Mouse (Mus musculus) c-Kit-positive CD71-negative TER-119-negative erythroid progenitor cells, embryonic 14.5 days (primary cell): ENCODE measurements around the gene Grk6.
A peak's percentile ranks its signal among the peaks of the same experiment; 100 is the strongest.

Experiments used
- DNase-seq: peaks from one replicate; pipeline ENCODE4 v3.0.0-alpha.2; 2013; ENCODE audit warnings: low read depth

Grk6 gene

GRCm38 (mm10) chr13:55484520-55485088 lies 39.7 kb downstream of the Grk6 start:
- DNase-seq = no peak

- DNase-seq = no peak
These were observed 41.3 kb downstream of the Grk6 start for GRCm38 (mm10) chr13:55486029-55486794.

- DNase-seq = no peak
These were observed 42.2 kb downstream of the Grk6 start for GRCm38 (mm10) chr13:55486916-55487577.

DNA sequence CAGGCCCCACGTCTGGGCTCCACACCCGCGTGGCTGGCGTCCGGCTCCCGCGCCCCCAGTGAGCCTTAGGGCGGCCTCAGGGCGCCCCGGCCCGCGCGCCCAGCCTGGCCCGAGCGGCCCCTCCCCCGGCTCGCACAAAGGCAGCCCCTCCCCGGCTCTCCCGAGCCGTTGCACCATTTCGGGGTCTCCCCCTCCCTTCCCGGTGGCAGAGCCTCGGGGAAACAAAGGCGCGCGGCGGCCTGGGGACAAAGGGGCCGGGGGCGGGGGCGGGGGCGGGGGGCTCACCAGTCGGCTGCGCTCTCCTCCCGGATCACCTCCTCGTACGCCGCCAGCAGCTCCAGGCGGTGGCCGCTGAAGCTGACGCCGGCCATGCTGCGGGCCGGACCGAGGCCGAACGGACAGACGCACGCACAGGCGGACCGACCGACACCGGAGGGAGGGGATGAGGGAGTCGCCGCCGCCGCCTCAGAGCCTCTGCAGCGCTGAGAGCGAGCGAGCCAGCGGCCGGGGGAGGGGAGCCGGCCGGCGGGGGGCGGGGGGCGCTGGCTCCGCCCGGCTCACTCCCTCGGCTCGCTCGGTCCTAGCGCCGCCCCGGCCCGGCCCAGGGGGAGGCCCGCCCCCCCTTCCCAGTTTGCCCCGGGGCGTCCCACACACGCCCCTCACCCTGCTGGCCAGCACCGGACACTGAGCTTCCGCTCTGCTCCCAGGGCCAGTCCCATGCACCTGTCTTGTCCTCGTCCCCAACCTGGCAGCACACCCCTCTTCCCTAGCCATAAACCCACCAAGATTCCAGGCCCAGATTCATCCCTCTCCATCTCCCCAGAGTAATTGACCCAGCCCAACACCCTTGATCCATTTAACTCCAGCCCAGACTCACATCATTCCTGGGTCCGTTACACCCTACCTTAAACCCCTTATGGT lies 43.0 kb downstream of the Grk6 start, which contains the start of gene Dbn1:
TSS of gene Dbn1 (minus strand) at position 534 of the 921 bp plus-strand sequence.
- no peak for DNase-seq

- no peak for DNase-seq
These were observed 49.4 kb downstream of the Grk6 start for GRCm38 (mm10) chr13:55494257-55494656.

- DNase-seq = no peak
These were observed 50.2 kb downstream of the Grk6 start for GRCm38 (mm10) chr13:55494883-55495621.

DNA sequence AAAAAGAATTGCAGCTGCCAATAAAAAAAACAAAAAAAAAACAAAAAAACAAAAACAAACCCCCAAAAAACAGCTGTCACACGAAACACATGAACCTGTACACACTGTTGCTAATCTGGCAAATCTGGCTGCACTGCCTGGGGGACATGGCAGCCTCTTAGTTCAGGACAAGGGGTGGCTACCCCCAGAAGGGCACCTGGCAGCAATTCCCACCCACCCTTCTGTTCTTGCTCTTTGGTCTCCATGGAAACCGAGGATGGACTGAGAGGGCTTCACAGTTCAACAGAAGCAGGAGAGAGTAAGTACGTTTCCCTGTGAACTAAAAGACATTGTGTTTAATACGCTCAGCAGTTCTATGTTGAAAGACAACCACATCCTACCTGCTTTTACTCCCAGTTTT lies 50.8 kb downstream of the Grk6 start:
- DNase-seq = no peak

DNA sequence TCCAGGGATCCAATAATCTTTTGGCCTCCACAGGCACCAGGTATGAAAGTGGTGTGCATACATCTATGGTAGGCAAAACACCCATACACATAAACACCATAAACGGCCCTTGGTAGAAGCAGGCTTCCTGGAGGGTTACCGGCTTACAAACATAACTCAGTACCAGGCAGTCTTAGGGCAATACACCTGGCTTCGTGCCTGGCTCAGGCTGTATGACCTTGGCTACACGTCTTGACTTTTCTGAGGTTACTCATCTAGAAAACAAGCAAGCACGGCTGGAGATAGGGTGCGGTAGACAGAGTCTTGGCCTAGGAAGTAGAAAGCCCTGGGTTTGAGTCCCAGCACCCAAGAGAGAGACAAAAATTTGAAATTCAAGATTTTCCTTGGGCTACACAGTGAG lies 51.8 kb downstream of the Grk6 start:
- DNase-seq = no peak

- DNase-seq = no peak
These were observed 54.0 kb downstream of the Grk6 start for GRCm38 (mm10) chr13:55498906-55499305.

DNA sequence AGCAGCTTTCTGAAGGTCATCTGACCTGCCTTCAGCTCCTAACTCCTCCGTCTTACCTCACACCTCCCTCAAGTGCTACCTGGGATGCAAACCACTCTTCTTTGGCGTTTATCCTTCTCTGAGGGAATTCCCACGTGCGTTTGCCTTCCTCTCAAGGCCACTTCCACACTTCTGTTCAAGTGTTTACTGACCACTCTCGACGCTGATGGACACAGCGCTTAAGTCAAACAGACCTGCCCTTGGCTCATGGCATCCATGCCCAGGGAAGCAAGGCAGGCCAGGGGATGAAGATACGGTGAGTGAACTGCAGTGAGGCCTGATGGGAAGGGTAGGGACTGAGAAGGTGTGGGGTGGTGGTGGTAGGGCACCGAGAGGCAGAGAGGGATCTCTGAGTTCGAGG lies 55.7 kb downstream of the Grk6 start:
- no peak for DNase-seq

DNA sequence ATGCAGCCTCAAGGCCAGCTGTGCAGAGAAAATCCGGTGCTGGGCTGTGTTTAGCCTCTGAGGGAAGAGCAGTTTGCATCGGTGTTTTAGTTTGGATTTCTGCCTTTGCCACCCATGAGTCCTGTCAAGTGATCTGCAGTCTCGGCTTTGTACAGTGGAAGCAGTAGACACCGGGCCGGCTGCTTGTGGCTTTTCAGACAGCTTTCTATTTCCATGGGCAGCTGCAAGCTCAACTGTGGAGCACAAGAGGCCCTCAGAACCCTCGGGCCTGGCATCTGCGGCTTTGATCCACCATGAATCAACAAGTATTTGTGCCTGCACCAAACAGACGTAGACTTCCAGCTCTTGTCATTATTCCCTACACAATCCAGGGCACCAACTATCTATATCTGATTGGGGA lies 57.5 kb downstream of the Grk6 start:
- no peak for DNase-seq

GRCm38 (mm10) chr13:55504390-55504789 lies 59.5 kb downstream of the Grk6 start:
- DNase-seq = no peak

DNA sequence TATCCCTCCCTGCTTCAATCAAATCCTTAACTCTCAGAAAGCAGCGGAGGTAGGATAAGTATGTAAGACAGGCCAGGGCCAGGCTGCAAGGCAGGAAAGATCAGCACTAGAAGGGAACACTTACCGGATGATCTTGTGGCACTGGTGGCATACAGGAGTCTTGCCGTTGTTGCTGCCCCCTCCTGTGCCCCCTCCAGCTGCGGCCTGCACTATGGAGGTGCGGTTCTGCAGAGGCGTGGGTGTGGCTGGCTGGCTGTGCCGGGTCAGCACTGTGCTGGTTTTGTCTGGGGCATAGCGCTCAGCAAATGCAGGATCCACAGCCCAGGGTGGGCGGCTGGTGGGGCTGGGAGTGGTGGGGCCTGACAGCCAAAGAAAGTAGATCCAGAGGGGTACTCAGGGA lies 60.9 kb downstream of the Grk6 start:
- DNase-seq = no peak

GRCm38 (mm10) chr13:55506697-55507096 lies 61.8 kb downstream of the Grk6 start:
- DNase-seq = no peak

GRCm38 (mm10) chr13:55507877-55508276 lies 63.0 kb downstream of the Grk6 start:
- no peak for DNase-seq

GRCm38 (mm10) chr13:55508531-55508930 lies 63.7 kb downstream of the Grk6 start:
- no peak for DNase-seq

- peak; percentile 56 for DNase-seq
These were observed 65.4 kb downstream of the Grk6 start for GRCm38 (mm10) chr13:55510332-55510667.
